Mouse (Mus musculus) ES-E14 (cell line): ENCODE measurements at regions not wholly inside any gene's neighbourhood (a gene's known extent, or its start where the extent isn't known, plus 50 kb on each side); places are given as distances from the start of the nearest gene placed in this dataset.

Experiments
- CHD2 ChIP-seq: IDR thresholded peaks from 2 replicates; pipeline ENCODE4 v1.6.1; 2014; ENCODE audit warnings: mild to moderate bottlenecking, low read depth, low read length, inconsistent platforms
- HCFC1 ChIP-seq: IDR thresholded peaks from 2 replicates; pipeline ENCODE4 v1.6.1; 2012; ENCODE audit warnings: low read length, inconsistent platforms, borderline replicate concordance; ENCODE audit not compliant: insufficient read depth
- ZNF384 ChIP-seq: IDR thresholded peaks from 2 replicates; pipeline ENCODE4 v1.6.1; 2012; ENCODE audit warnings: low read depth, low read length, inconsistent platforms

DNA sequence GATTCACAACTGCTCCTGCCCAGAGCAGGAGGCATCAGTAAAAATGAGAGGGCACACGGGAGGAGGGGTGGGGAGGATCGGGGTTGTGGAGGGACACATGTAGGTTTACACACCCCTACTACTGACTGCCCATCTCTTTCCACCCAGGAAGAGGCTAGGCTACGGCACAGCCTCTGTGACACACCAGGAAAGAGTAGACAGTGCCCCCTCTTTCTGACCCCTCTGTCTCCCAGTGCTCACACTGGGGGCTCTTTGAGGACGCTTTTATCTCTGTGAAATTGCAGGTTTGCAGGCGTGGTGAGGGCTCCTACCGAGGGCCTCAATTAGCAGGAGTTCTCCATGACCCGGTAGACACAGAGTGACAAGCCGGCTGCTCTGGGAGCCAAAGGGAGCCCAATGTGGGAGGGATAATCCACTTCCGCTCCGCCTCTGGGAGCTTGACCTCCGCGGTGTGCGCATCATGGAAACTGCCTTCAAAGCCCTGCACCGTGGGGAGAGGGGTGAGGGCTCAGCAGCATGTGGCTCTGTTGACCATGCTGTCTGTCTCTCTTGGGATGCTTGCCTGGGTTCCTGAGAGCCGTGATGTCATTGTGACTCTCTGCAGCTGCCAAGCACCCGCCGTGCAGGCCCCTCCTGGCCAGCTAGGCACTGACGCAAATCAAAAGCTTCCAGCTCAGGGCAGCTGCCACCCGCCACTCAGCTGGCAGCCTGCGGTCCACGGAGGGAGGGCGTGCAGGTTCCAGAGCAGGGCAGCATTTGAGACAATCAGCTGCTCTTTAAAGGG is 65.1 kb downstream of the Sik1 start:
- no peak for TF ChIP-seq HCFC1
- TF ChIP-seq ZNF384, result no peak
- no peak for TF ChIP-seq CHD2
